Mouse (Mus musculus): ENCODE results near the gene Rhbdd2.
"Not testable (repeated sequence)": the region's sequence is repeated elsewhere in the genome, so short reads cannot be mapped to it uniquely, and the experiment has no call there.

GRCm38 (mm10) chr5:135604643-135605042 lies 27.8 kb upstream of the Rhbdd2 start:
- TF ChIP-seq CTCF (IDR thresholded peaks at IDR 0.05); POLR2A (IDR thresholded peaks at IDR 0.05; ENCODE audit: insufficient read depth, low read depth, low read length); EP300 (IDR thresholded peaks at IDR 0.05; ENCODE audit: insufficient read depth, low read depth, low read length): not testable (repeated sequence)
